Mouse (Mus musculus): Measurements from ENCODE around the gene Atp8b3.

DNA sequence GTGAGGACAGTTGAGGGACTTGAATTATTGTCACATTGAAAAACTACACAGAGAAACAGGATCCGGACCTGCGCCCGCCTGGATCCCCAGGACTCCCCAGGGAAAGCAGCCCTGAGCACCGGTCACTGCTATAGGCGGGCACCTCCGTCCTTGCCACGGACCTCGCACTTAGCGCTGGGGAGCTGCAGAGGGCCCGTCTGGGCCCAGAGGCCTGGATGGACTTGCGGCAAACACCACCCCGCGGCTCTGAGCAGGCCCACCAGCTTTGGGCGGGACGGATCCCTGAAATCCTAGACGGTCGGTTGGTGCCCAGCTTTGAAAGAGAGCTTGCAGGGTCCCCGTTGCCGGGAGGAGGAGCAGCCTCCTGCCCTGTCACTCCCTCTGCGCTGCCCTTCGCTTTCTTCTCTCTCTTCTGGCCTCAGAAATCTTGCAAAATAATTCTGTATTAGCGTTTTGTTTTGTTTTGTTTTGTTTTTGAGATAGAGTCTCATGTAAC, 36.1 kb downstream of the Atp8b3 start:
- TF ChIP-seq CTCF (IDR thresholded peaks at IDR 0.05; ENCODE audit: low read depth, low read length) (no peak), POLR2A (IDR thresholded peaks at IDR 0.05; ENCODE audit: borderline replicate concordance, low read depth, low read length) (no peak)
